Mouse (Mus musculus) bone marrow, adult 2 months (tissue): ENCODE data around the gene Lsp1.

Source experiments
- CTCF ChIP-seq: fragments of 200-500 bp; IDR thresholded peaks from 2 replicates; pipeline ENCODE4 v1.5.1; 2011; ENCODE audit warnings: low read length, control low read depth; ENCODE audit not compliant: control insufficient read depth, insufficient read depth
- POLR2A ChIP-seq: fragments of 200-500 bp; IDR thresholded peaks from 2 replicates; pipeline ENCODE4 v1.6.1; 2011; ENCODE audit warnings: low read depth, mild to moderate bottlenecking, control low read depth, low read length, borderline replicate concordance; ENCODE audit not compliant: control insufficient read depth

GRCm38 (mm10) chr7:142529350-142529749 is 68.7 kb downstream of the Lsp1 start:
- TF ChIP-seq CTCF (no peak), POLR2A (no peak)
